Mouse (Mus musculus): ENCODE measurements around the gene Sbno2. TPM values are rescaled to one million over a fixed set of nuclear protein-coding genes. Genes with fewer than 3 reads are reported as not detected.

Gene Sbno2
- polyA plus RNA-seq, 1 experiment from 2014 or later: 14.8 TPM

- Histone ChIP-seq H3K4me1 (peaks cover 48% of the 10 kb centered on the region), H3K9me3 (no peaks in the 10 kb centered on the region), H3K36me3 (peaks cover 9% of the 10 kb centered on the region), H3K4me3 (replicated peaks) (peak within 1 kb of the TSS; percentile 69), H3K27me3 (replicated peaks) (peaks cover 16% of the 10 kb centered on the region), H3K27ac (peak within 1 kb of the TSS; percentile 84), H3K9ac (no peak within 1 kb of the TSS), H3K4me2 (peak within 1 kb of the TSS; percentile 99)
- 68% methylated on average over 10 of the region's 10 CpGs for WGBS
- no peak for ATAC-seq (ENCODE audit: insufficient read depth, low FRiP score, low read depth)
Measured at GRCm38 (mm10) chr10:80140666-80141035, 35.3 kb upstream of the Sbno2 start, which contains the start of gene Cbarp. Gene Cbarp, minus strand, starts transcription at chr10:80140835.

GRCm38 (mm10) chr10:80139975-80140665, 34.7 kb upstream of the Sbno2 start:
- H3K4me1 ChIP-seq: peaks cover 46% of the 10 kb centered on the region
- peak overlapping the region; percentile 84; the same call in 1 of the 2 replicates for H3K27ac ChIP-seq
- WGBS: 75% methylated on average over 11 of the region's 11 CpGs

GRCm38 (mm10) chr10:80139439-80139775, 34.0 kb upstream of the Sbno2 start:
- Histone ChIP-seq H3K9ac (peak overlapping the region; percentile 65), H3K9me3 (no peaks in the 10 kb centered on the region), H3K4me3 (replicated peaks) (peak overlapping the region; percentile 63), H3K27ac (peak overlapping the region; percentile 75), H3K27me3 (replicated peaks) (peaks cover 16% of the 10 kb centered on the region), H3K36me3 (peaks cover 6% of the 10 kb centered on the region), H3K4me1 (peaks cover 46% of the 10 kb centered on the region), H3K4me2 (peak overlapping the region; percentile 99)
- 2% methylated on average over 9 of the region's 10 CpGs for WGBS
- ATAC-seq (ENCODE audit: insufficient read depth, low FRiP score, low read depth): peak; percentile 0; the same call in 1 of the 2 replicates

More at GRCm38 (mm10) chr10:80139975-80140665, 34.7 kb upstream of the Sbno2 start:
- Histone ChIP-seq H3K9ac (no peak overlapping the region), H3K4me3 (replicated peaks) (no peak overlapping the region), H3K27me3 (replicated peaks) (peaks cover 16% of the 10 kb centered on the region), H3K4me2 (no peak overlapping the region; the same call in 1 of the 2 replicates), H3K36me3 (peaks cover 9% of the 10 kb centered on the region), H3K9me3 (no peaks in the 10 kb centered on the region)
- ATAC-seq (ENCODE audit: insufficient read depth, low FRiP score, low read depth): no peak

GRCm38 (mm10) chr10:80138553-80139438, 33.4 kb upstream of the Sbno2 start, which contains the start of gene Atp5d:
Gene Atp5d, plus strand, starts transcription at chr10:80138632.
- Histone ChIP-seq H3K27ac (peak within 1 kb of the TSS; percentile 75), H3K4me3 (replicated peaks) (peak within 1 kb of the TSS; percentile 63), H3K4me2 (peak within 1 kb of the TSS; percentile 99), H3K9ac (peak within 1 kb of the TSS; percentile 65), H3K4me1 (peaks cover 41% of the 10 kb centered on the region), H3K27me3 (replicated peaks) (peaks cover 16% of the 10 kb centered on the region), H3K9me3 (no peaks in the 10 kb centered on the region), H3K36me3 (peaks cover under 1% of the 10 kb centered on the region; the same call in 1 of the 2 replicates)
- whole genome bisulfite sequencing: under 1% methylated on average over 65 of the region's 94 CpGs
- peak; percentile 4; the same call in 1 of the 2 replicates for ATAC-seq (ENCODE audit: insufficient read depth, low FRiP score, low read depth)

- Histone ChIP-seq H3K27ac (peak overlapping the region; percentile 75), H3K36me3 (no peaks in the 10 kb centered on the region), H3K4me1 (peaks cover 39% of the 10 kb centered on the region), H3K4me3 (replicated peaks) (peak overlapping the region; percentile 63), H3K9me3 (no peaks in the 10 kb centered on the region), H3K9ac (peak overlapping the region; percentile 65; the same call in 1 of the 2 replicates), H3K27me3 (replicated peaks) (peaks cover 16% of the 10 kb centered on the region), H3K4me2 (peak overlapping the region; percentile 99)
- 7% methylated on average over 30 of the region's 33 CpGs for WGBS
- ATAC-seq (ENCODE audit: insufficient read depth, low FRiP score, low read depth): no peak
Measured at GRCm38 (mm10) chr10:80137626-80138552, 32.5 kb upstream of the Sbno2 start.

GRCm38 (mm10) chr10:80136952-80137625, 31.7 kb upstream of the Sbno2 start:
- Histone ChIP-seq H3K4me1 (peaks cover 37% of the 10 kb centered on the region), H3K4me2 (peak overlapping the region; percentile 99), H3K9me3 (no peaks in the 10 kb centered on the region), H3K27me3 (replicated peaks) (peaks cover 16% of the 10 kb centered on the region), H3K36me3 (peaks cover 5% of the 10 kb centered on the region), H3K27ac (peak overlapping the region; percentile 69), H3K4me3 (replicated peaks) (peak overlapping the region; percentile 63), H3K9ac (no peak overlapping the region)
- no peak for ATAC-seq (ENCODE audit: insufficient read depth, low FRiP score, low read depth)
- WGBS: 5% methylated on average over 29 of the region's 29 CpGs

DNA sequence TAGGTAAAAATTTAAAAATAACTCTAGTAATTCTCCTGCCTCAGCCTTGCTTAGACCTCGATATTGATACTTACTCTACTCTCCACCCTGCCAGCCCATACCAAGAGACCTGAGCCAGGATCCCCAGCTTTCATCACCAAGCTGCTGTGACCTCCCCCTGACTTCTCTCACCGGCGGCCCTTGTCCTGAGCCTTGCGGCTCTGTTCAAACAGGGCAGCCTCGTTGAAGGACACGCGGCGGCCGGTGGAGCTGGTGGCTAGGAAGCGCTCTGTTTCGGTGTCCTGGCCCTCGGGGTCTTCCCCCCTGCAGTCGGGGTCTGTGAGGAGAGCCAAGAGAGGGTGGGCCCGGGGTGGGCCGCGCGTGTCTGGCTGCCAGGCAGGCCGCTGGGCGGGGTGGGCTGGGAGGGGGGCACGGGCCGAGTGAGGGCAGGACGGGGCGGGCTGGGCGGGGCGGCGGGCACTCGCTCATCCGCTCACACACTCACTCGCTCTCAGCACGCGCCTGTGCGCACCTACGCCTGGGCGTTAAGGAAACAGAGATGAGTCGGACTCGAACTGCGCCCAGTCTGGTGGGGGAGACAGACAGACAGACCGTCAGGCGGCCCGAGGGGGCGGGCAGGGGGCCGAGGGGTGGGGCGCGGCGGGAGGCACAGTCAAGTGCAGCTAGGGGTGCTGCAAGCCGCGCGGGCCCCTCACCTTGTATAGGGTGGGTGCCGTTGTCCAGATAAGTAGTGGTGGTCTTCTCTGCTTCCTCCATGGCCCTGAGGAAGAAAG, 31.0 kb upstream of the Sbno2 start:
- H3K4me1 ChIP-seq: peaks cover 44% of the 10 kb centered on the region

DNA sequence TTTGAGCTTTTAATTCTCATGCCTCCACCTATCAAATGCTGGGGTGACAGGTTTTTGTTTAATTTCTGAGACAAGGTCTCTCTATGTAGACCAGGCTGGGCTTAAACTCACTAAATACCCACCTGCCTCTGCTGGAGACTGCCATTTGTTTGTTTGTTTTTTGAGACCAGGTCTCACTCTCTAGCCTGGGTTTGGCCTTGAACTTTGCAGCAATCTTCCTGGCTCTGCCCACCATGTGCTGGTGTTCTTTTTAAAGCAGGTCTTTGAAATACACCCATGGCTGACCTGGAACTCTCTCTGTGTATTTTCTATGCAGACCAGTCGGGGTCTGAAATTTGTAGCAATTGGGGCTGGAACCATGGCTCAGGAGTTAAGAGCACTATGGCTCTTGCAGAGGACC, 30.3 kb upstream of the Sbno2 start:
- Histone ChIP-seq H3K36me3 (peaks cover 19% of the 10 kb centered on the region), H3K27ac (no peak overlapping the region), H3K9ac (no peak overlapping the region), H3K27me3 (replicated peaks) (peaks cover 16% of the 10 kb centered on the region), H3K4me1 (peaks cover 52% of the 10 kb centered on the region), H3K9me3 (no peaks in the 10 kb centered on the region), H3K4me3 (replicated peaks) (no peak overlapping the region), H3K4me2 (no peak overlapping the region)
- 87% methylated on average over 1 of the region's 1 CpGs for WGBS
- ATAC-seq (ENCODE audit: insufficient read depth, low FRiP score, low read depth): no peak

More for the DNA sequence above, 31.0 kb upstream of the Sbno2 start:
- WGBS: 17% methylated on average over 46 of the region's 49 CpGs
- H3K9ac ChIP-seq: no peak overlapping the region
- no peak for ATAC-seq (ENCODE audit: insufficient read depth, low FRiP score, low read depth)
- H3K4me3 ChIP-seq (replicated peaks): peak overlapping the region; percentile 63
- peaks cover 16% of the 10 kb centered on the region for H3K27me3 ChIP-seq (replicated peaks)
- no peaks in the 10 kb centered on the region for H3K9me3 ChIP-seq
- H3K4me2 ChIP-seq: peak overlapping the region; percentile 99
- H3K36me3 ChIP-seq: peaks cover 11% of the 10 kb centered on the region
- peak overlapping the region; percentile 69; the same call in 1 of the 2 replicates for H3K27ac ChIP-seq

DNA sequence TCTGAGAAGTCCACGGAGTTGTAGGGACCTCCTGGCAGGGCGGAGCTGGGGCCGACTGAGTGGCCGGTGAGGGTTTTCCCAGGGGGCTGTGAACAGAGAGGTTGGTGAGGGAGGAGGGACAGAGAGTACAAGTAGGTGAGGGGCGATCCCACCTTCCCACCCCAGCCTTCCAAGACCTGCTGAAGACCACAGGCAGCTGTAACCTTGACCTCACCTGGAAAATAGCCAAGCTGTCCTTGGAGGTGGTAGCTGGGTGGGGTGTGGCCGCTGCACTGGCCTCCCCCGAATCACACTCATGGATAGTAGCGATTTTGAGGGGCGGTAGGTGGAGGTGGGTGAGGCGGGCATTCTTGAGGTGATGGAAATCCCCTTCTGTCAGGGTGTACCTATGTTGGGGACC, 29.8 kb upstream of the Sbno2 start:
- H3K36me3 ChIP-seq: peaks cover 23% of the 10 kb centered on the region
- peaks cover 51% of the 10 kb centered on the region for H3K4me1 ChIP-seq
- no peak overlapping the region for H3K4me3 ChIP-seq (replicated peaks)
- H3K4me2 ChIP-seq: no peak overlapping the region
- no peak for ATAC-seq (ENCODE audit: insufficient read depth, low FRiP score, low read depth)
- peaks cover 16% of the 10 kb centered on the region for H3K27me3 ChIP-seq (replicated peaks)
- WGBS: 82% methylated on average over 10 of the region's 10 CpGs
- no peaks in the 10 kb centered on the region for H3K9me3 ChIP-seq
- no peak overlapping the region for H3K27ac ChIP-seq
- no peak overlapping the region for H3K9ac ChIP-seq

DNA sequence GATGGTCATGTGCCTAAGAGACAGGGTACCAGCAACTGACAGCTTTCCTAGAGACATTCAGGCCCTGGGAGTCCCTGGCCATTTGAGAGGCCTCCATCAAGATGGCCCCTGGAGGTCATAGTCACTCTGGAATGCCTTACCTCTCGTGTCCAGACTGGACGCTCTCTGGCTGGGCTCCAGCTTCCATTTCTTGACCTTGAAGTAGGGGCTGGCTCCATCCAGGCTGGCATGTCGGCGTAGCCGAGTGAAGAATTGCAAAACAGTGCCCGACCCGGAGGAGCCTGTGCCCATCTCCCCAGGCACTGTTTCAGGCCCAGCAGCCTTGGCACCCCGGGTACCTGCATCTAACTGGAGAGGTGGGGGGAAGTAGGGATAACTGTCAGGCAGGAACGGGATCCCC, 29.1 kb upstream of the Sbno2 start:
- H3K4me3 ChIP-seq (replicated peaks): no peak overlapping the region
- no peak overlapping the region for H3K27ac ChIP-seq
- H3K9me3 ChIP-seq: no peaks in the 10 kb centered on the region
- peaks cover 16% of the 10 kb centered on the region for H3K27me3 ChIP-seq (replicated peaks)
- H3K4me1 ChIP-seq: peaks cover 52% of the 10 kb centered on the region
- H3K4me2 ChIP-seq: no peak overlapping the region
- H3K36me3 ChIP-seq: peaks cover 26% of the 10 kb centered on the region
- no peak for ATAC-seq (ENCODE audit: insufficient read depth, low FRiP score, low read depth)
- 84% methylated on average over 9 of the region's 9 CpGs for WGBS
- H3K9ac ChIP-seq: no peak overlapping the region

Data from stomach, embryonic 15.5 days (tissue).